Mouse (Mus musculus) frontal cortex, postnatal 36 days (tissue): ENCODE measurements at regions not wholly inside any gene's neighbourhood (a gene's known extent, or its start where the extent isn't known, plus 50 kb on each side); places are given as distances from the start of the nearest gene placed in this dataset.
A peak's percentile ranks its signal among the peaks of the same experiment; 100 is the strongest.
"Not testable (repeated sequence)": the region's sequence is repeated elsewhere in the genome, so short reads cannot be mapped to it uniquely, and the experiment has no call there.

Experiments used
- DNase-seq, 2 experiments: peaks; one replicate each; pipeline ENCODE4 v3.0.0; 2022; ENCODE audit warnings: low spot score in 2 of 2

DNA sequence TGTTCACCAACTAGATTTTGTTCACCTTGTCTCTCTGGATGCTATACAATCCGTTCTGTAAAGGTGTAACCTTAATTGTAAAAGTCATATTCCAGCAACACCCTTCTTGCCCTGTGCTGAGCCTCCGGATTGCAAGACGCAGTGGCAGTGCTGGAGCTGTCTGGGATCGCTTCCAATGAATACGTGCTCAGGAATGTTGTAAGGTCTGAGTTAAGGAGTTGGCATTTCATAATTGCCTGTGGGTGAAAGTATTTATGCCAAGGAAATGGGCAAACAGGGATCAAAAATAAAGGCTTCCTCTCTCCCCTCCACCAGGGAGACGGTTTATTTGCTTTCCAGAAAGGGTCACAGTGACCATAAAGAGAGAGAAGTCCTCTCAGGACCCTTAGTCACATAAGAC is 93.3 kb downstream of the Apob start:
- DNase-seq, result no peak

- no peak for DNase-seq
Observed at GRCm38 (mm10) chr12:8071286-8071685, 93.8 kb downstream of the Apob start.

GRCm38 (mm10) chr12:8076010-8076540 is 98.6 kb downstream of the Apob start:
- no peak for DNase-seq

DNA sequence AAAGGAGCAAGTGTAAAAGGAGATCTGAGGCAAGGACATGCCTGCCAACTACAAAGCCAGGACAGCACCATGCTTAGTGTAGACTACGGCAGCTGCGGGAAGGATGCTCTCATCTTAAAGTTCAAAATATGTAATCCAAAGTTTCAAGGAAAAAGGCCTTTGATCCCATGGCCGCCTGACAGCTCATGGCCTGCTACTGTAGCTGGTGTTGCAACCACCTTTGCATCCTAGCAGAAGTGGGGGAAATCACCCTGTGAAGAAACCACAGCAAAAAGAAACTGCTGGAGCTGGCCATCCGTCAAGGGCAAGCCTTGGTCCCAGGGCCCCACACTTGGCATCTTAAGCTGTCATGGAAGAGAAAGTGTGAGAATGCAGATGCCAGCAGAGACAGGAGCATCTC is 99.9 kb downstream of the Apob start:
- DNase-seq, result no peak

DNA sequence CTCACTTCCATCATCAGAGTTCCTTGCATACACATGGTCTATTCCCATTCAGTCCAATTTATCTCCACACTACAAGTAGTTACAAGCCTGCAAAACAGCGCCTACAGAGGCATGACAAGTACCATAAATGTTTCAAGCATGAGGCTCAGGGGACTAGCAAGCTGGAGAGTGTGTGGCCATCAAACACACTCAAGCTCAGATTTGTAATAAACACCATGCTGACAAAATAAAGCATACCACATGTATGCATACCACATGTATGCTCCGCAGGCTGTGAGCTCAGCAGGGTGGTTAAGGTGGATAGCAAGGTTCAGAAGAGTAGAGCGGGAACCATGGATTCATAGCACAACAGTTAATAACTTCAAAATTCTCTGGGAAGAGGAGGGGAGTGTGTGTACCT is 100.6 kb downstream of the Apob start:
- DNase-seq, result no peak

GRCm38 (mm10) chr12:8082688-8083661 is 105.5 kb downstream of the Apob start:
- DNase-seq, result no peak

GRCm38 (mm10) chr12:8087958-8088357 is 110.5 kb downstream of the Apob start:
- DNase-seq, result no peak

GRCm38 (mm10) chr12:8089423-8090278 is 112.2 kb downstream of the Apob start:
- DNase-seq, result no peak

DNA sequence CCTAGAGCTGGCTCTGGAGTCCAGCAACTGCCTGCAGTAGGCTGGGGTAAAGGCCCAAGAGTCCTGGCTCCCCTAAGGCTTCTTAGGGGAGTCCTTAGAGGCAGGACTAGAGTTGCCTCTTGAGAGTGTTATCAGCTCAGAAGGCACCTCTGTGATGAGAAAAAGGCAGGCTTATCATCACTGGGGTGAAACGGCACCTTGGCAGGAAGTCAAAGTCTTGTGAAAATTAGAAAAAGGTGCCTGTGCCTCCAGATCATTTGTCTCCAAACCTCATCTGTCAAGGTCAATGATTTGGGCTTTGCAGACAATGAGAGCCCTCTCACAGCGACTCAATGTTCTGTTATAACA is 112.8 kb downstream of the Apob start:
- DNase-seq, result no peak

DNA sequence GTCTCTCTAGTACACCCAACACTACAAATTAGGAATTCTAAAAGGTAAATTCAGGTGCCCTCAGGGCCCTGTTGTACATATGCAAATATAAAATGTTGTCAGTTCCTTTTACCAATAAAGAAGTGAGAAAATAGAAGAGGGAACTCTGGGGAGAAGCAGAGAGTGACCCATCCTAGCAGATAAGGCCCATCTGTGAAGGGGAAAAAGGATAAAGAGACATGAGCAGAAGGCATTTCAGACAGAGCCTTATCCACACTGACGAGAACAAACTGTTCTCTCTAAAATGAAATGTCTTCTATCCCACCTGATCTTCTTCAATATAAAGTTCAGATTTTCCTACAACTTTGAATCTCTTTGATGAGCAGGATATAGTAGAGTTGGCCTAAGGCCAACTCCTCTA is 114.5 kb upstream of the Ldah start:
- DNase-seq, result no peak

GRCm38 (mm10) chr12:8095946-8096345 is 112.0 kb upstream of the Ldah start:
- no peak for DNase-seq

GRCm38 (mm10) chr12:8098395-8098794 is 109.5 kb upstream of the Ldah start:
- DNase-seq, result not testable (repeated sequence)

- no peak for DNase-seq
Observed at GRCm38 (mm10) chr12:8099114-8099513, 108.8 kb upstream of the Ldah start.

DNA sequence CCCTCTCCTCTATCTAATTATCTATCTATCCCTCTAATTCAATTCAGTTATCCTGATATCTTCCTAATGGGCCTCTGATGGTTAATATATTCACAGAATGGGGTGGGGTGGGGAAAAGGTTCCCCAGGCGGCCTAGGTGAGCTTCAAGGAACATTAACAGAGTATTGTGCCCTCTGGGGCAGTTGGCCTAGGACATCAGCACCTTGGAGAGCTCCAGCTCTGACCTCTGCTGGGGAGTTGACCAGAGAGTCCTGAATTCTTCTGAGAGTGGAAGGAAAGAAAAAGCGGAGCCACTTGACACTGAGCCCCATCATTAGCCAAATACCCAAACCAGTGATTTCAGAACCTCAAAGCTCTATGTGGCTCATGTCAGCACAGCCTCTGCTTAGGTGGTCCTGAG is 108.1 kb upstream of the Ldah start:
- DNase-seq, result no peak

DNA sequence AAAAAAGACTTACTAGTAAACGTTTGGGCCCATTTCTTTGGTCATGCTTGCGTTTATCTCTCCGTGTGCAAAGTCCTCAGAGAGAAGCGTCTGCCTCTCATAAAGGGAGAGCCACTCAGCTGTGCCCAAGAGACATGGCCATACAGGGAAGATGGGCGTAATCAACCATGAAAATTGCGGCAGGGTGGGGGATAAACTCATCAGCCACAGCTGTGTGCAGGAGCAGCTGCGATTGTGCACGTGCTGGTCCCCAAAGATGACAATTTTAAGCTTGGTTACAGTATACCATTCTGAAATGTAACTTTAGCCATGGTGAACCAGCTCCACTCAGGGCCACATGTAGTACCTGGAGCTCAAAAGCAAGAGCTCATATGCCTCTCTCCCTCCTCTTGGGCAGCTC is 106.1 kb upstream of the Ldah start:
- DNase-seq, result peak in 1 of 2 experiments; percentile 1

GRCm38 (mm10) chr12:8103259-8103658 is 104.6 kb upstream of the Ldah start:
- no peak for DNase-seq

- DNase-seq, result no peak
Observed at GRCm38 (mm10) chr12:8107137-8107536, 100.8 kb upstream of the Ldah start.

GRCm38 (mm10) chr12:8109203-8109770 is 98.6 kb upstream of the Ldah start:
- DNase-seq, result no peak

DNA sequence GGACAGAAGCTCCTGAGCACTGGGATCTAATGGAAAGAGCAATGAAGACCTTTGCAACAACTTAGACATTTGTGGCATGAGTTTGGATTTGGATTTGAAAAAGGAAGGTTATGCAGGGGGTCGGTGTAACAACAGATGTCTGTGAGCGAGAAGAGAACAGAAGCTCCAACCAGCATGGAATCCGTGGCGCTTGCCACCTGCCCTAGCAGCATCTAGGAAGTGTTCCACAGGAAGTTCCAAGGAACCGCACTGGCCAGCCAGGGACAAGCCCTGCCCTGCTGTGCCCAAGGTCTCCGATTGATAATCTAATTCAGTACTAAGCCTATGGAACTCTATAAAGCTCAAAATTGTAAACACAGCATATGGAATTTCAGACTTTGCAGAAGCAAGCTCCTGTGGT is 98.0 kb upstream of the Ldah start:
- DNase-seq, result no peak

DNA sequence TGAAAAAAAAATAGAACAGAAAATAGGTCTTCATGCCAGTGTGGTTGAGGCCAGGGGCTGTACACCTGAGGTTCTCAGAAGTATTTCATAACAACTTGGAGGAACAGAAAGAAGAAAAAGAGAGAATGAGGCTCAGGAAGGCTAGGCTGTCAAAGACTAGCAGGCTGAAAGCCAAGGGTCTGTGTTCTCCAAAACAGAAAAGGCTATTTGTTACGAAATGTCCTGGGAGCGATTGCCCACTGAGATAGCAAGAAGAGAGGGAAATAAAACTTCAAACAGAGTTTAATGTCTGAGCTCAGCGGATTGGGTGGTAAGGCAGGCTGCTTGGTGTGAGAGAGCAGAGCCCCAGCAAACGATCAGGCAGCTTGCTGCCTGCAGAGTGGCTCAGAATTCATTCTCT is 97.6 kb upstream of the Ldah start:
- DNase-seq, result no peak

DNA sequence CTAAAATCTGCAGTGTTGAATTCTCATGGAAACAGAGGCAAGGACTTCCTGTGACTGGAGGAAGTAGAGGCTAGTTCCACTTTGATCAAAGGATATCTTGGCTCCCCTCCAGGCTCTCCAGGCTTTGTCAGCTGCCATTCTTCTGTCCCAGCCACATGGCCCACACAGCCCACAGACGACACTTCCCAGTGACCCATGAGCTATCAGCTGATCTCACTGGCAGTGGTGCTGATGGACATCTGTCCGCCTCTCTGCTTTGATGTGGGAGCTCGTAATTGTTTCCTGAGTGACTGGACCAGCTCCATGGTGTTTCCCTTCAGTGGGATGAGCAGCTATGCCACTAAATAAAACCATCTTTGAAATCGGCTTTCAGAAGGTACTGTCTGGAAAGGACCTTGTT is 96.4 kb upstream of the Ldah start:
- no peak for DNase-seq

DNA sequence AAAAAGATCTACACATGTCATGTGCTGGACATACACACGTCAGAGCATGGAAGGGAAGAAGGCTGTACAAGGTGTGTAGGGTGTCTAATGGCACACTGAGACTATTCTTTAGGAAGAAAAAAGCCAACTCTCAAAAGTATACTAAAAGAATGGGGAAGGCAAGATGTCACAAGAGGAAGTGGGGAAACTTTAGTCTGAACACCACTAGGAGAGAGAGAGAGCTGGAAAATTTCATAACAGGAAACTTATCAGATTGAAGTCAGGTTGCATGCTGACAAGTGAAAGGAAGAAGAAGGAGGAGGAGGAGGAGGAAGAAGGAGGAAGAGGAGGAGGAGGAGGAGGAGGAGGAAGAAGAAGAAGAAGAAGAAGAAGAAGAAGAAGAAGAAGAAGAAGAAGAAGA is 52.3 kb upstream of the Ldah start:
- no peak for DNase-seq
